Mouse (Mus musculus): ENCODE measurements around the gene Tti1. TPM values are rescaled to one million over a fixed set of nuclear protein-coding genes. Genes with fewer than 3 reads are reported as not detected.

Tti1 gene
- polyA plus RNA-seq, 1 experiment from 2014 or later: 22.2 TPM

DNA sequence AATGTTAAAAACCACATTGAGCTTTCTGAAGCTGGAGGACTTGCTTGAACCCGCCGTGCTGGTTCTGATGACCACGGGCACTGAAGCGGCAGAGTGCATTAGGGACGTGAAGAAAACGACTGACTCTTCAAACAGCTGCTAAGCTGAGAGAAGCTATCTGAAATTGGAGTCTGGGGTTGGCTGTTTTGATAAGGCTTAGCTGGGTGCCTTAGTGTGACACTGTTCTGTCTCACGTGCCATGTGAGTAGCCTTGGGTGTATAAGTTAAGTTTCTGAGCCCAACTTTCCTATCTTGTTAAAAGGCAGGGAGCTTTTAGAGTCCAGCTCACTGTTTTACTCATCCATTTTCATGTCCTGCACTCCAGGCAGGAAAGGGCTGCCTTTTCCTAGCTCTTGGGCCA lies 8.7 kb upstream of the Tti1 start:
- no peaks in the 10 kb centered on the region for H3K27me3 ChIP-seq
- H3K4me3 ChIP-seq (replicated peaks): no peak overlapping the region
- peaks cover 12% of the 10 kb centered on the region for H3K4me1 ChIP-seq (replicated peaks)
- H3K36me3 ChIP-seq: peaks cover 32% of the 10 kb centered on the region
- H3K27ac ChIP-seq: no peak overlapping the region
- 92% methylated on average over 7 of the region's 7 CpGs for WGBS
- no peaks in the 10 kb centered on the region for H3K9me3 ChIP-seq
- H3K9ac ChIP-seq (replicated peaks): no peak overlapping the region
- H3K4me2 ChIP-seq (replicated peaks): no peak overlapping the region
- no peak for ATAC-seq

DNA sequence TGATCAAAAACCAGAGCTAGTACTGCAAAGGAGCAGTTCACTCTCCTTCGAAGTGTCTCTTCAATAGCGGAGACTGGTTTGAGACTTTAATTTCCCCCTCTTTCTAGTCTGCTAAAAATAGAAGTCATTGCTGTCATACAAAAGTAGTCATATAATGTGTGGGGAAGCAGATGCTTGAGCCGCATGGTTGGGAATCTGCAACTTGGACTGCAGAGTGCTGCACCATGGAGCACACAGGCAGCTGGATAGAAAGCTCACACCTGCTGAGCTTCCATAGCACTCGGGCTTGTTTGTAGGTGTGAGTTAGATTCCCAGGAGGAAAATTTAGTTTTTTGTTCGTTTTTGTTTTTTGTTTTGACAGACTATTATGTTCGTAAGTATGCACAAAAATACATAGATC lies 8.2 kb upstream of the Tti1 start:
- Histone ChIP-seq H3K4me3 (replicated peaks) (no peak overlapping the region), H3K27ac (no peak overlapping the region), H3K36me3 (peaks cover 28% of the 10 kb centered on the region), H3K4me2 (replicated peaks) (no peak overlapping the region), H3K4me1 (replicated peaks) (peaks cover 17% of the 10 kb centered on the region), H3K27me3 (no peaks in the 10 kb centered on the region), H3K9ac (replicated peaks) (no peak overlapping the region), H3K9me3 (no peaks in the 10 kb centered on the region)
- WGBS: 94% methylated on average over 6 of the region's 6 CpGs
- ATAC-seq: no peak

DNA sequence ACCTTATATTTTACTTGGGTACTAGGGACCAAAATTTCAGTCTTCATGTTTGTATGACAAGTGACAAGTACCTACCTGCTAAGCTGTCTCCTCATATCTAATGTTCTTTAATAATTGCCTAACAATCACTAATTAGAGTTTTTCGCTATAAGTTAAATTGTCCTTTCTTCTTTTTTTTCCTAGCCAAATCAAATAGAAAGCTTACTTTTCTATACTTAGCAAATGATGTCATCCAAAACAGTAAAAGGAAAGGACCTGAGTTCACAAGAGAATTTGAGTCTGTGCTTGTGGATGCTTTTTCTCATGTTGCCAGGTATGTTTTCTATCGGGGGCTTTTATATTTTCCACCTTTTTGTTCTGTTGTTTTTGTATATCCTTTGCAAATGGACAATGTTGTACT lies 7.6 kb upstream of the Tti1 start:
- WGBS: 93% methylated on average over 2 of the region's 2 CpGs
- Histone ChIP-seq H3K4me3 (replicated peaks) (no peak overlapping the region), H3K36me3 (peaks cover 22% of the 10 kb centered on the region), H3K27ac (no peak overlapping the region), H3K27me3 (no peaks in the 10 kb centered on the region), H3K9me3 (no peaks in the 10 kb centered on the region), H3K9ac (replicated peaks) (no peak overlapping the region), H3K4me1 (replicated peaks) (peaks cover 23% of the 10 kb centered on the region), H3K4me2 (replicated peaks) (no peak overlapping the region)
- ATAC-seq: no peak

DNA sequence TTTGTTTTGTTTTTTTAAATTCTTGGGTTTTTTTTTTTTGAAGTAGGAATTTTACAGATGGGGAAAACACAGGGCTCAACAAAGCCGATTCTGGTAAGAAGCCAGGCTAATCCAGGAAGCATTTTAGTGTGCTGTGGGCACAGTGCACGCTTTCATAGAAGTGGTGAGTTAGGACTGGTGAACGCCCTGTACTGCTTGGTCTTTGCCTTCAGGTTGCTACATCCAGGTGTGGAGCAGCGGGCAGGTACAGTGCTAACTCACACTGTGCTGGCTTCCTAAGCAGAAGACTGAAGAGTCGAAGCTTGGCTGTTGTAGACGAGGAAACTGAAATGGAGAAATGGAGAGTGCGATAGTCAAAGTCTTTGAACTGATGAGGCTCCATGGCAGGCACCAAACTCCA lies 1.8 kb upstream of the Tti1 start:
- H3K4me1 ChIP-seq (replicated peaks): peaks cover 49% of the 10 kb centered on the region
- WGBS: 87% methylated on average over 7 of the region's 7 CpGs
- ATAC-seq: no peak

DNA sequence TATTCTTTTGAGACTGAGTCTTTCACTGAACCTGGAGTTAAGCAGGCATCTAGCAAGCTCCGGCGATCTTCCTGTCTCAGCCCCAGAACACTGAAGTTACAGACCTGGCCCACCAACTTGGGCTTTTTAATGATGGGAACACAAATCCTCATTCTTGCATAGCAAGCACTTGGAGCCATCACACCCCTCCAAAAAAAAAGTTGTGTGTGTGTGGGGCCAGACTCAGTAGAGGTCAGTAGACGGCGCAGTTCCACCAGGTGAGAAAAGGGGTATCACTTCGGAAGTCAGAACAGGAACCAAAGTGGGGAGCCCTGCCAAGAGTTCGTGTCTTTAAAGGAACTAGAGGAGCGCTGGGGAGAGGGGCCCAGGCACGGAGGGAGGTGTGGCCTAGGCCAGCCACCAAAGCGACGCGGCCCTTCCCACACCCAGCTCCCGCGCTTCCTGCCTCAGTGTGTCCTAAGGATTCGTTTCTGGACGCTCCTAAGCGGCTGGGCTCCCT lies 329 bp downstream of the Tti1 start:
- Histone ChIP-seq H3K36me3 (no peaks in the 10 kb centered on the region), H3K27me3 (no peaks in the 10 kb centered on the region), H3K4me3 (replicated peaks) (peak overlapping the region; percentile 99), H3K9ac (replicated peaks) (peak overlapping the region; percentile 93), H3K4me2 (replicated peaks) (peak overlapping the region; percentile 86), H3K27ac (peak overlapping the region; percentile 85), H3K4me1 (replicated peaks) (peaks cover 43% of the 10 kb centered on the region), H3K9me3 (no peaks in the 10 kb centered on the region)
- 2% methylated on average over 16 of the region's 16 CpGs for WGBS
- ATAC-seq: no peak; the same call in 1 of the 2 replicates

More for the DNA sequence above, 1.8 kb upstream of the Tti1 start:
- peak overlapping the region; percentile 93 for H3K9ac ChIP-seq (replicated peaks)
- H3K36me3 ChIP-seq: no peaks in the 10 kb centered on the region
- H3K4me3 ChIP-seq (replicated peaks): peak overlapping the region; percentile 99
- H3K27me3 ChIP-seq: no peaks in the 10 kb centered on the region
- no peaks in the 10 kb centered on the region for H3K9me3 ChIP-seq
- no peak overlapping the region for H3K27ac ChIP-seq
- H3K4me2 ChIP-seq (replicated peaks): peak overlapping the region; percentile 86

DNA sequence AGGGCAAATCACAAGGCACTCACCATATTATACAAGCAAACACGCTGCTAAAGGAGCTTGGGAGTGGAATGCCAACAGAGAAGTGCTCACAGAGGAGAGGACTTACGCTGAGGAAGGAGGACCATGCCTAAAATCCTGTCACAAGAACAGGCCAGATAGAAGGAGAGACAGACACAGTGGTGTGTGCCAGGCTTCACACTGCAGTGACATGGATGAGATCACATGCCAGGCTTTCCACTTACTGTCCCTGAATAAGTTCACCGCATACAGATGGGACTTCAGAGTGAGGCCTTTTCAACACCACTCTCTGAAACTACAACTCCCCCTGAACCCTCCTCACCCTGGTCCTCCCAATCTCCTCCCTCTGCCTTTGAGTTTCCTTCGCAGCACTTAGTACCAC lies 10.9 kb downstream of the Tti1 start:
- Histone ChIP-seq H3K9me3 (no peaks in the 10 kb centered on the region), H3K27ac (no peak overlapping the region), H3K36me3 (no peaks in the 10 kb centered on the region), H3K4me3 (replicated peaks) (no peak overlapping the region), H3K27me3 (no peaks in the 10 kb centered on the region), H3K4me2 (replicated peaks) (no peak overlapping the region), H3K9ac (replicated peaks) (no peak overlapping the region), H3K4me1 (replicated peaks) (no peaks in the 10 kb centered on the region)
- WGBS: 91% methylated on average over 4 of the region's 4 CpGs
- ATAC-seq: no peak

DNA sequence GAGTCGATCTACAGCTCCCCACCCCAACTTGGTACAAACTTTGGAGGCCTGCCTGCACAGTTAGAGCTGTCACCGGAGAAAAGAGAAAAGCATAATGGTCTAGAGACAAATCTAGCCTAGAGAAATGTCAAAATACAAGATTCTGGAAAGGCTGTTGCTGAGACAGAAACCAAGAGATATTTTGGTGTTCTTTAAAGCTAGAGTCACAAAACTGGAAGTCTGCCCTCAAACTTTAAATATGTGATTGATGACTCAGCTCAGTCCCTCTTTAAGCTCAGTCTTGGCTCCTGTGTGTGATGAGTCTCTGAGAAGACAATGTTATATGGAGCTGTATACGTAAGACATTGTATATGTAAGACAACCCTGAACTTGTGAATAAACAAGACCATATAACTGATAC lies 15.6 kb downstream of the Tti1 start:
- no peak overlapping the region for H3K27ac ChIP-seq
- no peaks in the 10 kb centered on the region for H3K27me3 ChIP-seq
- H3K4me2 ChIP-seq (replicated peaks): no peak overlapping the region
- no peaks in the 10 kb centered on the region for H3K4me1 ChIP-seq (replicated peaks)
- ATAC-seq: no peak
- peaks cover 17% of the 10 kb centered on the region for H3K36me3 ChIP-seq
- WGBS: 93% methylated on average over 3 of the region's 3 CpGs
- no peaks in the 10 kb centered on the region for H3K9me3 ChIP-seq
- H3K4me3 ChIP-seq (replicated peaks): no peak overlapping the region
- no peak overlapping the region for H3K9ac ChIP-seq (replicated peaks)

DNA sequence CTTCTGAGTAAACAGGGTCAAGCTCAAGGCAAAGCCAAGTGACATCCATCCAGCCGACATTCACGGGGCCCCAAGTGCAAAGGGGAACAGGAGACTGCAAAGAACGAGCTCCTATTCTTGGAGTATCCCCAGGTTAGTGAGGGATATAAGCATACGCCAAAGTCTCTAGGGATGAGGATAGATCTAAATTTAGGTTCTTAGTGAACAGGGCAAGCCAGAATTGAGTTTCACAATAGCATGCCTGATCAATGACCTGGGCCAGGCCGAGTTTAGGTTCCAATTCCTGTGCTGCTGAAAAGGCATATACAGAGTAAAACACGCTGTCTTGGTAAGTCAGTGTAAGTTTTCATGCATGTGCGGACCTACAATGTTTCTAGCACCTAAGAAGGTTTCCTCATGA lies 18.9 kb downstream of the Tti1 start:
- no peak for ATAC-seq
- Histone ChIP-seq H3K4me3 (replicated peaks) (no peak overlapping the region), H3K9me3 (no peaks in the 10 kb centered on the region), H3K27ac (no peak overlapping the region), H3K36me3 (peaks cover 39% of the 10 kb centered on the region), H3K9ac (replicated peaks) (no peak overlapping the region), H3K4me2 (replicated peaks) (no peak overlapping the region), H3K27me3 (no peaks in the 10 kb centered on the region), H3K4me1 (replicated peaks) (no peaks in the 10 kb centered on the region)
- 91% methylated on average over 7 of the region's 7 CpGs for WGBS

DNA sequence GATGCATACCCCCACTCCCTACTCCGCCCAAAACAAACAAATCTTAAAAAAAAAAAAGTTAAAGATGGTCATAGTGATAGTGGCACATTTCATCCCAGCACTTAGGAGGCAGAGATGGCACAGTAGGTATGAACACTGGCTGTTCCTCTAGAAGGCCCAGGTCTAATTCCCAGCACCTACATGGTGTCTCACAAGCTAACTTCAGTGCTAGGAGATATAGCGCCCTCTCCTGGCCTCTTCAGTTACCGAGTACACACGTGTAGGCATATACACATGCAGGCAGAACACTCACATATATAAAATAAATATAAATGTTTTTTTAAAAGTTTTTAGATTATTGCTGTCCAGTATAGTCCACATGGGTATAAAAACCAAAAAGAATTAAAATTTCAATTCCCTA lies 22.6 kb downstream of the Tti1 start:
- H3K9ac ChIP-seq (replicated peaks): no peak overlapping the region
- no peaks in the 10 kb centered on the region for H3K4me1 ChIP-seq (replicated peaks)
- ATAC-seq: no peak
- H3K4me3 ChIP-seq (replicated peaks): no peak overlapping the region
- H3K9me3 ChIP-seq: no peaks in the 10 kb centered on the region
- no peaks in the 10 kb centered on the region for H3K27me3 ChIP-seq
- no peak overlapping the region for H3K27ac ChIP-seq
- 97% methylated on average over 4 of the region's 4 CpGs for WGBS
- peaks cover 39% of the 10 kb centered on the region for H3K36me3 ChIP-seq
- H3K4me2 ChIP-seq (replicated peaks): no peak overlapping the region

DNA sequence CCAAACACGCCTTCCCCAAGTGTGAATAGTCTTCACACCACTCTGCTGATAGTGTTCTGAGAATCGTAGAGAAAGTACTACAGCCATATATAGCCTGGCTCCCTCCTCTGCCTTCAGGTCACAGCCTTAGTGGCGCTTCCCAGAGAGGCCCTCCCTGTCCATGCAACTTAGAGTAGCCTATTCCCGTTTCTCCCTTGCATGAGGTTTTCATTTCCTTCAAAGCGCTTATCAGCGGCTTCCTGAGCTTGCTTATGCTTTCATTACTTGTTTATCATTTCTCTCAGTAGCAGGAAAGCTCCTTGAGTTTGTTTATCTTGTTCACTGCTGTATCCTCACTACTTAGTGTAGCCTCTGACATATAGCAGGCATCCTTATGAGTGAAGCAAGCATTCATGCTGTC lies 23.6 kb downstream of the Tti1 start:
- no peak for ATAC-seq
- Histone ChIP-seq H3K9me3 (no peaks in the 10 kb centered on the region), H3K27ac (no peak overlapping the region), H3K4me2 (replicated peaks) (no peak overlapping the region), H3K27me3 (no peaks in the 10 kb centered on the region), H3K9ac (replicated peaks) (no peak overlapping the region), H3K4me3 (replicated peaks) (no peak overlapping the region), H3K36me3 (peaks cover 39% of the 10 kb centered on the region), H3K4me1 (replicated peaks) (no peaks in the 10 kb centered on the region)
- 90% methylated on average over 6 of the region's 6 CpGs for WGBS

DNA sequence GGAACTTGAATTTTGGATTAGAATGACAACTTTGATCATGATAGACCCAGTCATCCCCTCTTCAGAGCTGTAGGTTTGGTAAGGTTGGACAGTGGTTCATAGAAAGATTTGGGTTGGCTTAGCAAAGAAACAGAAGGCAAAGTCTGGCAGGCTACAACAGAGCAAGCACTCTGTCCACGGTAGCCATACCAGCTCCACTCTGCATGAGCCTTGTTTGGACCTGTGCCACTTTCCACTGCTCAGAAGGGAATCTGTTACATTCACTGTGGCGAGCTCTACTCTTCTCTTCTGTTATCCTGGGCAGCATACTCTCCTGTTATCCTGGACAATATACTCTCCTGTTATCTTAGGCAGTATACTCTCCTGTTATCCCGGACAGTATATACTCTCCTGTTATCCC lies 29.4 kb downstream of the Tti1 start:
- Histone ChIP-seq H3K27me3 (no peaks in the 10 kb centered on the region), H3K4me1 (replicated peaks) (no peaks in the 10 kb centered on the region), H3K36me3 (peaks cover 27% of the 10 kb centered on the region), H3K9ac (replicated peaks) (no peak overlapping the region), H3K4me2 (replicated peaks) (no peak overlapping the region), H3K27ac (no peak overlapping the region), H3K9me3 (no peaks in the 10 kb centered on the region), H3K4me3 (replicated peaks) (no peak overlapping the region)
- ATAC-seq: no peak
- WGBS: 91% methylated on average over 3 of the region's 3 CpGs

DNA sequence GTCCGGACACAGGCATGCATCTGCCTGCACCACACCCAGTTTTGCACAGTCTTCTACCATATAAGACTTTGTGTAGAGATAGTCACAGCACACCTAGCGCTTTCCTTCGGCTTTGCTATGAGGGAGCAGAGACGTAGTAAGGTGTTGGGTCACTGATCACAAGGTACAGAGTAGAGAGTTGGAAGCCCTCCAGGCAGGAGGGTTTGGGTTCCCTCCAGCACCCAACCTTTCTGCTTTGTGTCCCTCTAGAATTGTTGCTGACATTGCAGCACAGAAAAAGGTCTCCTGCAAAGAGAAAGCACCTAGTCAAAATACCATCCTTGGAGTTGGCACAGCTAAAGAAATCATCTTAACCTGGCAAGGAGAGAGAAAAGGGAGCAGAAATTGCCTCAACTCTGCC lies 35.7 kb downstream of the Tti1 start:
- Histone ChIP-seq H3K4me2 (replicated peaks) (no peak overlapping the region), H3K4me3 (replicated peaks) (no peak overlapping the region), H3K27me3 (no peaks in the 10 kb centered on the region), H3K27ac (no peak overlapping the region), H3K36me3 (peaks cover 45% of the 10 kb centered on the region), H3K9me3 (no peaks in the 10 kb centered on the region), H3K9ac (replicated peaks) (no peak overlapping the region), H3K4me1 (replicated peaks) (peaks cover 22% of the 10 kb centered on the region)
- 96% methylated on average over 4 of the region's 4 CpGs for WGBS
- ATAC-seq: no peak

DNA sequence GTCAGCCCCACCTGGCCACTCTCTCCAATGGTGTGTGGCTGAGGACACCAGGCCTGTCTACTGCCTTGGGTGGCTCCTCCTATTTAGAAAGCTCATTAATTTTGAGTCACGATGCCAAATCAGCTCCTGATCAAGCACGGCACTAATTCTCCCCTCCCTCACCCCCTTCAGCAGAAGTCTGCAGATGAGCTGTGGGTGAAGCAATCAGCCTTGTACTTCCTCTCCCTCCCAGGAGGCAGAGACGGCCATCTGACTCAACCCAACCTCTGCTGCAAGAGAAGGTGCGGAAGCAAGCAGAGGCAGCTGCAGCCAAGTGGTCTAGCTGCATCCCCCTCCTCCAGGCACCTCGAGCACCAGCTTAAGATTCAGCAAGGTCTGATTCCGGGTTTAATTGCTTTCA lies 37.2 kb downstream of the Tti1 start:
- Histone ChIP-seq H3K4me3 (replicated peaks) (no peak overlapping the region), H3K9ac (replicated peaks) (no peak overlapping the region), H3K4me2 (replicated peaks) (no peak overlapping the region), H3K36me3 (peaks cover 33% of the 10 kb centered on the region), H3K27ac (0 out of 2 replicates have a peak overlapping the region, but pooled peaks have one; percentile 31), H3K4me1 (replicated peaks) (peaks cover 33% of the 10 kb centered on the region), H3K9me3 (no peaks in the 10 kb centered on the region), H3K27me3 (no peaks in the 10 kb centered on the region)
- WGBS: 75% methylated on average over 6 of the region's 6 CpGs
- no peak for ATAC-seq
